Mouse (Mus musculus): Measurements from ENCODE around the gene Borcs6.

DNA sequence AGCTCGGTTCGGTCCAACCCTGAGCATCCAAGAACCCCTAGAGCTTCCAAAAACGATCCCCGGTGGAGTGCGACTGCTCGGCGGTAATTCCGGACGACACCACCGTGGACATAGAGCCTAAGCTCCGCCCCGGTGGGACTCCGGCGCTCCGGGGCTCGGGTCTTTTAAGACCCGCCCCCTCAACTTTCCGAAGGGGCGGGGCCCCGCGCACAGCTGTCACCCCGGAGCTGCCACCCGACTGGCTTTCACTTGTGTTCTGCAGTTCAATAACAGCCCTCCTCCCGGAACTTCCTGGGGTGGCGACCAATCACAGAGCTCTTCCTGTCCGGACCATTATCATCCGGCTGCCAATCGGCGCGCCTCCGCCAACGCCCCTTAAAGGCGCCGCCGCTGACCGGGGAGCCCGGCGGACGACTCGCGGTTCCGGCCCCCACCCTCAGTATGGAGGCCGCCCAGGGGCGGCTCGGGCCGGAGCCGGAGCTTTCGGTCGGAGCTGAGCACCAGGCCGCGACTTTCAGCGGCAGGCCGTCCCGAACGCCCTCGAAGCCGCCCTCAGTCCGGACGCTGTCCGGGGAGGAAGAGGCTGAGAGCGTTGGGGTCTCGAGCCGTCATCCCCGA lies at the start of gene Borcs6:
- TF ChIP-seq CTCF (IDR thresholded peaks at IDR 0.05; ENCODE audit: insufficient read depth, low read depth, low read length) = 0 out of 2 replicates have a peak, but pooled peaks have one; percentile 16
- peak; percentile 73 for TF ChIP-seq POLR2A (IDR thresholded peaks at IDR 0.05; ENCODE audit: insufficient read depth, low read depth, low read length)

All from olfactory bulb, adult 2 months (tissue).